Mouse (Mus musculus): ENCODE results near the gene Gm498.

Gene Gm498

DNA sequence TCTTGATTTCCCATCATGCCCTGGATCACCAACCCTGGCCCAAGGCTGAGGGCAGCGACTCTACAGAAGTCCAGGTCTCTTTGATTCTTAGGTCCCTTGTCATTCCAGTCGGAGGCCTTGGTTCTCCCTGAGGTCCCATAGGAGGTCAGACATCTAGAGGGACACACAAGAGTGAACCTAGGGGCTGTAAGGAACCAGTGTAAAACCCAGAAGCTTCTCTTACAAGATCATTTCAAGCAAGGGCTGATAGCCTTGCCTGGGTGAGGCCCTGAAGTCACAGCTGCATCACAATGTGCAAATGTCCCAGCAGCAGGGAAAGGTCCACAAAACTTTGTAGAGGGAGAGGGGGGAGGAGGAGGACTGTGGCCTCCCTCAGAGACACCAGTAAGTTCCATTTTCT lies at the start of gene Gm498:
Gm498 (plus strand) TSS at position 301 of the 400 bp plus-strand sequence.
- DNase-seq (ENCODE audit: low spot score in 2 of 2) = no peak

- DNase-seq (ENCODE audit: low spot score in 2 of 2) = no peak
These were observed 47.4 kb upstream of the Gm498 start for GRCm38 (mm10) chr7:143819201-143819600.

DNA sequence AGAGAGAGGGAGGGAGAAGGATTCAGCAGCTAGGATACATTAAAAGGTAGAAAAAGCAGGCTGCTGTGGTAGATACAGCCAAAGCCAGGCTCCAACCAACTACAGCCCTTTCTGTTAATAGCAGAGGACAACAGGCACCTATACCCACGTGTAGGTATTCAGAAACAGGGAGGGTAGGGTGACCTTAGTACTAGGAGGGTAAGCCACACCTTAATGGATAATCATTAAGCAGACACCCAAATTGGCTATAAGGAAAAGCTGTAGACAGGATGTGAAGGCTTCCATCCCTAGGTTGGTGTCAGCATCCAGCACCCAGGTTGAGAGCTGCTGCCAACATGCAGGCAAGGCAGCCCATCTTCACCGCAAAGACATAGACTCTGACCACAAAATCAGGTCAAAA lies 45.4 kb upstream of the Gm498 start:
- no peak for DNase-seq (ENCODE audit: low spot score in 2 of 2)

DNA sequence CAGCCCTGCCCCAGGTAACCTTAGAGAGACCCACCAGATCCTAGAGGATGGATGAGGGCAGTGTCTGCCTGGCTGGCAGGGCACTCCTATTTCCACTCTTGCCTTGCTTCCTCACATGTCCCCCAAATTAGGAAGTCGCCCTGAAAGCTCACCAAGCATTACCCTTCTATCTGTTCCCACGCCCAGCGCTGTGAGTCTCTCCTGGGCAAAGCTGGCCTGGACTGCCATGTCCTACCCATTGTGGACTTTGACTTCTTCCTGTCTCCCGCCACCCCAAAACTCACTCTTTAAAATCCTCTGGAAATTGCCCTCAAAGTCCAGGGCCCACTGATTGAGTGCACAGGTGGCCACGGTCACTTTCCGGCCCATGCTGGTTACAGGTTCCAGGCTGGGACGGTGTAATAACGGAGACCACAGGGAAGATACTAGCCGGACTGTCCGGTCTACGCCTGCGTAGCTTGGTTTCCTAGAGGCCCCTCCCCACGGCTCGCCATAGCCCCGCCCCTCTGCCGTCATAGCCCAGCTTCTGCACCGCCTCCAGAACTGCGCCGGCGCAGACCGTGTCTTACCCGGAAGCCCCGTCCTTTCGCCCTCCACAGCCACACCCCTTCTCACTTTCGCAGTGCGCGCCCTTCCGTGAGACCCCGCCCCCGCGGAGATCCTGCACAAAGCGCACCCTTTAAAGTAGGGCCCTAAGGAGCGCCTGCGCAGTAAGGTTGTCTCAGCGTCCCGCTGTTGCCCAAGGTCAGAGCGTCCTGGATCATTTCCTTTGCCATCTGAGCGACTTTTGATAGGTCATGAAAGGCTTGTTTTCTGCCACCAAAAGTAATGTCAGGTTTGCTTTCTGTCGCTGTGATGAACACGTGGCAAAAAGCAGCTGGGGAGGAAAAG lies 44.0 kb upstream of the Gm498 start, which contains the start of the genes Nadsyn1 and Dhcr7:
Nadsyn1 (minus strand) TSS at position 475 of the 891 bp plus-strand sequence.
Dhcr7 (plus strand) TSS at position 771 of the 891 bp plus-strand sequence.
- DNase-seq (ENCODE audit: low spot score in 2 of 2) = peak; percentile 99

GRCm38 (mm10) chr7:143823266-143823605 lies 43.4 kb upstream of the Gm498 start:
- no peak for DNase-seq (ENCODE audit: low spot score in 2 of 2)

- DNase-seq (ENCODE audit: low spot score in 2 of 2) = no peak
These were observed 39.7 kb upstream of the Gm498 start for GRCm38 (mm10) chr7:143826985-143827384.

GRCm38 (mm10) chr7:143829504-143830331 lies 36.9 kb upstream of the Gm498 start:
- peak; percentile 94 to 95 for DNase-seq (ENCODE audit: low spot score in 2 of 2)

DNA sequence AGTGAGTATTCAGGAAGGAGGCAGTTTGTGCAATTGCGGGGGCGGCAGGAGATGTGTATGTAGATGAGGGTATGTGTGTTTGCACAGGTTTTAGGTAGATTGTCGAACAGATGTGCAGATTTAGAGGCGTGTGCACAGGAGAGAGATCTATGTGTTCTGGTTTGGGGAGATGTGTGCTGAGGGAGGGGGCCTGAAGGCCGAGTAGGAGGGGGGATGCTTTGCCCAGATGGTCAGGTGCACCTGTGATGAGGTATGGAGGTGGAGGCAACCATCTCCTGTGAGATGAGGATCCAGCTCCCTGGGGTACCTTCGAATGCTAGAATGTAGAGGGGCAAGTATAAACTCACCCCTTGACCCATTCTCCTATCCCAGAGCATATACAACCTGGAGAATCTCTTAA lies 36.2 kb upstream of the Gm498 start:
- DNase-seq (ENCODE audit: low spot score in 2 of 2) = peak in 1 of 2 experiments; percentile 22

- DNase-seq (ENCODE audit: low spot score in 2 of 2) = no peak
These were observed 34.4 kb upstream of the Gm498 start for GRCm38 (mm10) chr7:143832196-143832595.

GRCm38 (mm10) chr7:143832611-143833010 lies 34.0 kb upstream of the Gm498 start:
- DNase-seq (ENCODE audit: low spot score in 2 of 2) = no peak

DNA sequence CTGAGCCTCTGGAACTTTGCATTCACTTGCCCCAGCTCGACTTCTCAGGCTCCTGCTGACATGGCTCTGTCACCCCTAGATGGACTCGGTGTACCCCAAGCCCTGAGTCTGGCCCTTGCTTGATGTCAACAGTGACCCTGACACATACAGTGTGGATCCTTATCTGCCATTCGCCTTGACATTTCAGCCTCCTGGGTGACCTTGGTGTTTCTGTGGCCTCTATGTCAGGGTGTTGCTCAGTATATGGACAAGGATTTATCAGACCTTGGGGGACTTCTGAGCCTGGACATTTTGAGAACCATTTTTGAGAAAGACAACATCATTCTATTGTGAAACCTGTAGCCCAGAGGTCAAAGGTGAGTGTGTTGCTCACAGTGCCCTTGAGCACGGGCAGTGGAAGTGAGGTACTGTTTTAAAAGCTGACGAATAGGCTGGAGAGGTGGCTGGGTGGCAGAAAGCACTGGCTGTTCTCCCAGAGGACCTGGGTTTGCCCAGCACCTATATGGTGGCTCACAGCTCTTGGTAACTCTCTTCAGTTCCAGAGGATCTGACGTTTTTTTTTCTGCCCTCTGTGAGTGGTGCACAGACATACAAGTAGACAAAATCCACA lies 33.0 kb upstream of the Gm498 start:
- DNase-seq (ENCODE audit: low spot score in 2 of 2) = no peak

DNA sequence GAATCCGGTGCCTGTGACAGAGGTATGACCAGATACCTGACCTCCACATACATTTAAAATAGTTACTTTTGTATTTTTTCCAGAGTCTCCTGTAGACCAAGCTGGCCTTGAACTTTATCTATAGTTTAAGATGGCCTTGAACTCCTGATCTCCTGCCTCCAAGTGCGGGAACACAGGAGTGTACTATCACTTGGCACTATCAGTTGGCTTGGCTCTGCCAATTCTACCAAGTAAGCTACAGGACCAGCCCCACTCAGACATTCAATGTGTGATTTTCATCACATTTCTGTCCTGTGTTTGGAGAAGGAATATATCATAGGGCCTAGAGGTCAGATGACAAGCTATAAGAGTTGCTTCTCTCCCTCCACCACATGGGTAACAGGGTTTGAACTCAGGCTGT lies 32.3 kb upstream of the Gm498 start:
- no peak for DNase-seq (ENCODE audit: low spot score in 2 of 2)

DNA sequence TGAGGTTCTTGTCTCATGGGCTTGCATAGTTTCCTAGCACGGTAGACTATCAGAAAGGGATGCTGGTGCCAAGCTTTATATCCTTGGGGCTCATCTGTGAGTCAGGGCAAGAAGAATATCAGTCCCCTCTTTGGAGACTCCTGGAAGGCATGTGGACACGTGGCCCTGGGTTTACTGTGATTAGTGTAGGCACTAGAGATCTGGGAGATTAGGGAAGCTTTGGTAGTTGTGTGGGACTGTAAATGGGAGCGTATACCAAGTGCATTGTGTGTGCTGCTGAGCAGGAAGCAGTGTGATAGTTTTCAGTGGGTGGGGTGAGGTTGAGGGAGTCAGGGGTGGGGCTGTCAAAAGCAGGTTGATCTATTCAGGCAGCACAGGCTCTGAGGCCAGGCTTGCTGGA lies 31.7 kb upstream of the Gm498 start:
- DNase-seq (ENCODE audit: low spot score in 2 of 2) = no peak

- peak; percentile 51 to 59 for DNase-seq (ENCODE audit: low spot score in 2 of 2)
These were observed 28.8 kb upstream of the Gm498 start for GRCm38 (mm10) chr7:143837705-143838358.

DNA sequence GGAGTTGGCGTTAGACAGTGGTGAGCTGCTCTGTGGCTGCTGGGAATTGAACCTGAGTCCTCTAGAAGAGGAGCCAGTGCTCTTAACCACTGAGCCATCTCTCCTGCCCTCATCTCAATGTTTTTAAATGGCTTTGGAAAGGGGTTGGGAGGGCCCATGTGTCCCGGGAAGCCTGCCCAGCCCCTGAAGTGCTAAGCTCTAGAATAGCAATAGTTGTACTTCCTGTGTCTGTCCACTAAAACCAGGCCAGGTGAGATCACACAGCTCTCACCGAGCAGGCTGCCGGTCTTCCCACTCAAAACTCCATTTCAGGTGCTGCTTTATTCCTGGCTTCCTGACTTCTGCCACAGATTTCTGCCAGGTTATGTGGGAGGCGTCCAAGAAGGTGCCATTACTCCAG lies 26.5 kb upstream of the Gm498 start:
- no peak for DNase-seq (ENCODE audit: low spot score in 2 of 2)

DNA sequence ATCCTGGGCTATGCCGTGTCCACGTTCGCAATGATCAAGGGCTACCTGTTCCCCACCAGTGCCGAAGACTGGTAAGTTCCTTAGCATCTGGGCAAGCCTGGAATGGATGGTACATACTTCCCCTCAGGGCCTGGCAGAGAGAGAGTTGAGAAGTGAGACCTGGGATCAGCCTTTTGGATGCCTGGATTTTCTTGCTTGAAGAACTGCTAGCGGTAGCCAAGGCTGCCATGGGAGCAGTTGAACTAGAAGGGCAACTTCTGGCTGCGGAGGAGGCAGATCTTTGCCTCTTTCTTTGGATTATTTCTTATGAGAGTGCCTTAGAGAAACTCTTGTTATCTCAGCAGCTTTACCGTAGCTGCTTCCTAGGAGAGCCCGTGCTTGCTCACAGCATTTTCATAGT lies 25.3 kb upstream of the Gm498 start:
- DNase-seq (ENCODE audit: low spot score in 2 of 2) = no peak

GRCm38 (mm10) chr7:143848127-143848767 lies 18.4 kb upstream of the Gm498 start:
- DNase-seq (ENCODE audit: low spot score in 2 of 2) = no peak

GRCm38 (mm10) chr7:143848768-143849482 lies 17.7 kb upstream of the Gm498 start:
- DNase-seq (ENCODE audit: low spot score in 2 of 2) = no peak

GRCm38 (mm10) chr7:143868874-143869273 lies 2.2 kb downstream of the Gm498 start:
- no peak for DNase-seq (ENCODE audit: low spot score in 2 of 2)

- no peak for DNase-seq (ENCODE audit: low spot score in 2 of 2)
These were observed 17.1 kb downstream of the Gm498 start for GRCm38 (mm10) chr7:143883717-143884116.

- DNase-seq (ENCODE audit: low spot score in 2 of 2) = no peak
These were observed 24.5 kb downstream of the Gm498 start for GRCm38 (mm10) chr7:143891146-143891545.
